8 mouse cellular contexts compared by ENCODE assay signal in the genomic region with DNA sequence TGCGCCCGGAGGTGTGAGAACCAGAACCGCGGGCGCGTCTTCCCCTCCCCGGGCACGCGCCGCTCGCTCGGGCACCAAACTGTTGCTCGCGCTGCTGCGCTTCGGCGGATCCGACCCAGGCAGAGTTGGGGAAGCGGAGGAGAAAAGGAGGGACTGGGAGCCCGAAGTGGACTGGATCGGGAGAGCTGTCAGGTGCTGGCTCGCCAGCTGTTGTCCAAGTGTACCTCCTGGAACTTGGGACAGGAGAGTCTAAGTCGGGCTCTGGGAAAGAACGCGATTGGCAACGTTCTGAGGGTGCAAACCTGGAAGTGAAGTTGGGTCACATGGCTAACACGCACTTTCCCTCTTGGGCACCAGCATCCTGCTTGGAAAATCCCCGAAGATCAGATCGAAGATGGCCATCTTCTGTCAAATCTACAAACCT.
A peak's percentile ranks its signal among the peaks of the same experiment; 100 is the strongest.
DNase-seq lines count a peak whose midpoint lies in the region; ATAC-seq and TF ChIP-seq lines count a peak whose summit lies in the region.

No protein-coding gene starts in this region.

- H3K4me3 ChIP-seq in heart, embryonic 10.5 days = peak overlapping the region; percentile 93
- peak overlapping the region; percentile 93 for H3K4me3 ChIP-seq in G1E (ENCODE audit: low read depth, low read length)
- peak overlapping the region; percentile 71 for H3K4me3 ChIP-seq in forebrain, embryonic 15.5 days
- H3K4me3 ChIP-seq in liver, embryonic 12.5 days = peak overlapping the region; percentile 98
- H3K4me3 ChIP-seq in stomach, embryonic 14.5 days (ENCODE audit: low read depth, low read length) = peak overlapping the region; percentile 85

- peak overlapping the region; percentile 95 for H3K27ac ChIP-seq in heart, embryonic 10.5 days
- peak overlapping the region; percentile 82 for H3K27ac ChIP-seq in forebrain, embryonic 15.5 days (replicated peaks)
- peak overlapping the region; percentile 92 for H3K27ac ChIP-seq in liver, embryonic 12.5 days
- H3K27ac ChIP-seq in stomach, embryonic 14.5 days (ENCODE audit: low read length) = no peak overlapping the region

- H3K27me3 ChIP-seq in heart, embryonic 10.5 days (ENCODE audit: insufficient read depth, poor library complexity, severe bottlenecking) = no peaks in the 10 kb centered on the region
- peaks cover 2% of the 10 kb centered on the region for H3K27me3 ChIP-seq in G1E (ENCODE audit: insufficient read depth, low read length)
- no peaks in the 10 kb centered on the region for H3K27me3 ChIP-seq in forebrain, embryonic 15.5 days
- 0 out of 2 replicates have a peak, but pooled peaks cover 1% of the 10 kb centered on the region for H3K27me3 ChIP-seq in liver, embryonic 12.5 days (replicated peaks)
- no peaks in the 10 kb centered on the region for H3K27me3 ChIP-seq in stomach, embryonic 14.5 days (ENCODE audit: control insufficient read depth, insufficient read depth, low read length)

- DNase-seq in heart, embryonic 10.5 days (ENCODE audit: low spot score) = peak; percentile 83
- DNase-seq in heart, postnatal 25 days (ENCODE audit: low spot score) = no peak
- DNase-seq in G1E (ENCODE audit: low spot score) = no peak
- DNase-seq in cerebellum, adult 11 months = no peak

- no peaks in the 10 kb centered on the region for H3K4me1 ChIP-seq in heart, embryonic 10.5 days
- peaks cover 28% of the 10 kb centered on the region for H3K4me1 ChIP-seq in G1E (ENCODE audit: insufficient read depth, low read depth, low read length)
- peaks cover 9% of the 10 kb centered on the region for H3K4me1 ChIP-seq in forebrain, embryonic 15.5 days
- H3K4me1 ChIP-seq in liver, embryonic 12.5 days = peaks cover 36% of the 10 kb centered on the region
- no peaks in the 10 kb centered on the region for H3K4me1 ChIP-seq in stomach, embryonic 14.5 days (ENCODE audit: control insufficient read depth, insufficient read depth, low read length)

- WGBS in heart, embryonic 10.5 days = under 1% methylated on average over 29 of the region's 29 CpGs
- WGBS in forebrain, embryonic 15.5 days = under 1% methylated on average over 21 of the region's 29 CpGs
- WGBS in liver, embryonic 12.5 days (ENCODE audit: insufficient replicate concordance) = 1% methylated on average over 21 of the region's 29 CpGs
- WGBS in stomach, embryonic 14.5 days = under 1% methylated on average over 25 of the region's 29 CpGs

- peak overlapping the region; percentile 72 for H3K9ac ChIP-seq in forebrain, embryonic 15.5 days (replicated peaks)
- peak overlapping the region; percentile 99 for H3K9ac ChIP-seq in liver, embryonic 12.5 days
- H3K9ac ChIP-seq in stomach, embryonic 14.5 days (replicated peaks; ENCODE audit: low read depth, low read length) = peak overlapping the region; percentile 72

- intact Hi-C loops in heart, postnatal 25 days (cut with DNase I) = loop anchor here (5.0 kb wide), 1 partner anchor 160 kb away; a partner anchor contains a TSS

- peak overlapping the region; percentile 98 for H3K4me2 ChIP-seq in forebrain, embryonic 15.5 days (replicated peaks)
- peak overlapping the region; percentile 93 for H3K4me2 ChIP-seq in liver, embryonic 12.5 days
- H3K4me2 ChIP-seq in stomach, embryonic 14.5 days (replicated peaks; ENCODE audit: low read depth, low read length) = peak overlapping the region; percentile 85

- TF ChIP-seq CTCF in G1E (IDR thresholded peaks at IDR 0.05; ENCODE audit: low read depth, low read length) = no peak

- no peaks in the 10 kb centered on the region for H3K9me3 ChIP-seq in heart, embryonic 10.5 days
- no peaks in the 10 kb centered on the region for H3K9me3 ChIP-seq in G1E (replicated peaks)
- H3K9me3 ChIP-seq in forebrain, embryonic 15.5 days = no peaks in the 10 kb centered on the region
- no peaks in the 10 kb centered on the region for H3K9me3 ChIP-seq in liver, embryonic 12.5 days (replicated peaks)
- no peaks in the 10 kb centered on the region for H3K9me3 ChIP-seq in stomach, embryonic 14.5 days (ENCODE audit: control insufficient read depth, low read depth, low read length)

- no peak for ATAC-seq in G1E (ENCODE audit: extremely low read depth, insufficient number of reproducible peaks, low FRiP score, poor library complexity, severe bottlenecking)
- peak; percentile 79; the same call in 1 of the 2 replicates for ATAC-seq in forebrain, embryonic 15.5 days (replicated peaks)
- ATAC-seq in liver, embryonic 12.5 days = no peak
- ATAC-seq in stomach, embryonic 14.5 days (ENCODE audit: insufficient number of reproducible peaks, insufficient read depth, low FRiP score, low read depth) = no peak; the same call in 1 of the 2 replicates
- ATAC-seq in megakaryocyte-erythroid progenitor cell, adult 5-6 weeks (replicated peaks; ENCODE audit: low FRiP score, low TSS enrichment, poor library complexity, severe bottlenecking) = no peak; the same call in 1 of the 2 replicates

- H3K36me3 ChIP-seq in heart, embryonic 10.5 days = peaks cover 12% of the 10 kb centered on the region
- H3K36me3 ChIP-seq in G1E (replicated peaks) = peaks cover 24% of the 10 kb centered on the region
- H3K36me3 ChIP-seq in forebrain, embryonic 15.5 days = no peaks in the 10 kb centered on the region
- peaks cover 17% of the 10 kb centered on the region for H3K36me3 ChIP-seq in liver, embryonic 12.5 days
- peaks cover 12% of the 10 kb centered on the region; the same call in 1 of the 2 replicates for H3K36me3 ChIP-seq in stomach, embryonic 14.5 days (ENCODE audit: control insufficient read depth, insufficient read depth, low read length)
